Mouse (Mus musculus) G1E-ER4 (cell line): ENCODE measurements around the gene Ecsit. TPM values are rescaled to one million over a fixed set of nuclear protein-coding genes. Genes with fewer than 3 reads are reported as not detected.

Experiments
- GATA1 ChIP-seq: IDR thresholded peaks from one replicate; pipeline ENCODE4 v1.8.0; 2012; ENCODE audit warnings: low read length, inconsistent platforms
- polyA plus RNA-seq: library from polyadenylated mRNA; stranded (reverse); fragments of >175 nt; gene quantifications from 2 replicates; pipeline ENCODE4 v1.2.3, GENCODE M21; 2012

The Ecsit gene
- polyA plus RNA-seq, 1 experiment, result 34.1 TPM

DNA sequence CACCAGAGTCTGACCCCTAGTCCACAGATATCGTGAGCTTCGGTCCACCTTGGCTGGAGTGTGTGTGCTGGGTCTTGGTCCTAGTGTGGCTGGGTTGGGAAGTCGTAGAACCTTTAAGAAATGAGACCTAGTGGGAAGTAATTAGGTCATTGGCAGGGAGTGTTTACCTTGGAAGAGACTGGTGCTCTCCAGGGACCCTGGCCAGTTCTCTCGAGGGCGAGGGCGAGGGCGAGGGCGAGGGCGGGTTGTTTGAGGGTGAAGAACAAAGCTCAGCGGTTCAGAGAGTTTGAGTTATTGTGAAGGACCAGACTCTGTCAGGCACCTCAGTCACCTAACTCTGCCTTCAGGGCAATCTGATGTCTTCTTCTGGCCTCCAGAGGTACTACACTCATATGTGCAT lies 47.4 kb downstream of the Ecsit start:
- no peak for TF ChIP-seq GATA1

DNA sequence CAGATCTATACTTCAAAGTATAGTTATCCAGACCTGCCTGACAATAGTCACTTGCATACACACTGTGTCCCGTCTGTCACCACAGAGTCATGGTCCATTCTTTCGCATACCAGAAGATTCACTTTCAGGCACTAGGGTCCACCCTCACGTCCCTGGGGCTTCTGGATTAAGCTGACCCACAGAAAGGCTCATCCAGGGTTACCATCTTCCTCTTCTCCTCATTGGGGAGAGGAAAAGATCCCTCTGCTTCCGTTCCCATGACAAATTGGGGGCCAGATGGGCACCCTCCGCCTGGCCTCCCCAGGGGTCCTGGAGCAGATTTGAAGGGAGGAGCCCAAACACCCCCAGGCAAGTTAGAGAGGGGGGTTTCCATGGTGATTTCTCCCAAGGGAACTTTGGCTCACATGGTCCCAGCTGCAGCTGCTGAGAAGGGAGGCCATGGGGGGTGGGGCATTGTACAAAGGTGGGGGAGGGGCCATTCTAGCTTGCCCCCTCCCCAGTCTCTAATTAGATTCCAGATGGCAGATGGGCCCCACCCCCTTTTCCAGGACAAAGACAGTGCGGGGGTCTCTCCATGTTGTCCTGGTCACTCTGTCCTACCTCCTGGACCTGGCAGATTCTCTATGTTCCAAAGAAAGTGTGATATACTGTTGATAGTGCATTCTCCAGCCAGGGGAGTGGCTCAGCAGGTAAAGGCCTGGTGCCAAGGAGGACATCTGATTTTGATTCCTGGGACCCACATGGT lies 49.8 kb downstream of the Ecsit start:
- no peak for TF ChIP-seq GATA1

DNA sequence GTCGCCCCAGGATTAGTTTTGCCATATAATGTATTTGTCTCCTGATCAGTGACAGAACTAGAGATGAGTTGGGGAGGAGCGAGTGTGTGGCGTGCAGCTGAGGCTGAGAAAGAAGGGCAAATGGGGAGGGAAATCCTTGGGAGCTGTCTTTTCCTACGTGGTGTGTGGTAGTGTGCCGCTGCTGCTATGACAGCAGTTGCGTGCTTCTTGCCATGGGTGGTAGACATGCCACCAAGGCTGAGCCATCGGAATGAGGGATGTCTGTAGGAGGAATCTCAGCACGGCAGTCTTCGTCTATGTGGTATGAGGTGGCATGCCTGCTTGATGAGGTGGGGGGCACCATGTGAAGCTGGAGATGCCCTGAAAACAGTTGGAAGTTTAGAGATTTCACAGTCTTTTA lies 54.9 kb downstream of the Ecsit start:
- TF ChIP-seq GATA1, result no peak

DNA sequence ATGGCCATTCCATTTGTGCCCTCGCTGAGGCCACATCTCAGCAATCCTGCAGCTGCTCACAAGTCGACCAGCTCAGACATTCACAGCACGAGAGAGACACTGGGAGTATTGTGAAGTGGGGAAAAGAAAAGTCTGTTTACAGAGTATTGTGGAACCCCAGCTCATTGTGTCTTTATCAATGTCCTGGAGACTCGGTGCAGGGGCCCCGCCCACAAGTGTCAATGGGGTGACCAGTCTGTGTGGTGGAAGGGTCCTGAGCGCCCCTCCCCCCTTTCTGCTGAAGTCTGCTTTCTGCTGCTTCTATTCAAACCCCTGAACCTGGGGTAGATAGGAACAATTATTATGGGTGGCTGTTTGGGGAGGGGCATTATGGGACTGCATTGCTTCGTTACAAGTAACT lies 56.8 kb downstream of the Ecsit start:
- no peak for TF ChIP-seq GATA1

DNA sequence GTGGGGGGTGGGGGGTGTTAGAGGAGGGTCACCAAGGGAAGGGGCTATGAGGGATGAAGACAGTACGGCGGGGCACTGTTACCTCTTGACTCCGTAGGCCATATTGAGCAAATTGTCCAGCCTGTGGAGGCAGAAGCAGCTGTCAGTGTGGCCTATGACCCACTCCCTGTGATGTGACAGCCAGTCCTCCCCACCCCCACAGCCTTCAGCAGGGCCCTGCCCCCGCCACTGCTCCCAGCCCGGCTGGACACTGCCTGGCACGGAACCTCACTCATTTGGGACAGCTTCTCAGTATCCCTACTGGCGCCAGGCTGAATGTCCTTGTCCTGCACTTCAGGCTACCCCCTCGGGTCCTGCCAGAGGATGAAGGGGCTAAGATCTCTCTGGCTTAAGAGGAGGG lies 60.6 kb downstream of the Ecsit start:
- TF ChIP-seq GATA1, result no peak

Other genes starting within 250 kb of the Ecsit start
- not detected in 2 replicates for gene Angptl8, start 249.9 kb downstream of the Ecsit start, polyA plus RNA-seq
- 6.5 and 7.2 TPM in 2 replicates for gene Dock6, start 232.8 kb downstream of the Ecsit start, polyA plus RNA-seq
- gene Rab3d, start 167.2 kb downstream of the Ecsit start, polyA plus RNA-seq, result 7.7 and 15.2 TPM in 2 replicates
- gene Ccdc159, start 158.0 kb downstream of the Ecsit start, polyA plus RNA-seq, result 0.17 and 0.31 TPM in 2 replicates
- gene Tmem205, start 157.9 kb downstream of the Ecsit start, polyA plus RNA-seq, result 13.3 and 18.6 TPM in 2 replicates
- 3.6 and 5.0 TPM in 2 replicates for gene Plppr2, start 148.4 kb downstream of the Ecsit start, polyA plus RNA-seq
- 15.1 and 19.9 TPM in 2 replicates for gene Swsap1, start 129.7 kb downstream of the Ecsit start, polyA plus RNA-seq
- 159 and 199 TPM in 2 replicates for gene Epor, start 121.9 kb downstream of the Ecsit start, polyA plus RNA-seq
- gene Rgl3, start 96.0 kb downstream of the Ecsit start, polyA plus RNA-seq, result not detected in 2 replicates
- gene Ccdc151, start 82.8 kb downstream of the Ecsit start, polyA plus RNA-seq, result 0.05 and 0.06 TPM in 2 replicates
- gene Prkcsh, start 82.6 kb downstream of the Ecsit start, polyA plus RNA-seq, result 177 and 197 TPM in 2 replicates
- gene Elavl3, start 33.4 kb downstream of the Ecsit start, polyA plus RNA-seq, result not detected in 2 replicates
- not detected in 2 replicates for gene Gm49318, start 14.2 kb downstream of the Ecsit start, polyA plus RNA-seq
- 17.0 and 20.8 TPM in 2 replicates for gene Zfp653, start 14.1 kb downstream of the Ecsit start, polyA plus RNA-seq
- gene Cnn1, start 13.8 kb upstream of the Ecsit start, polyA plus RNA-seq, result not detected in 2 replicates
- gene Elof1, start 31.7 kb upstream of the Ecsit start, polyA plus RNA-seq, result 67.9 and 125 TPM in 2 replicates
- gene Acp5, start 50.3 kb upstream of the Ecsit start, polyA plus RNA-seq, result 19.9 and 22.9 TPM in 2 replicates
- 87.8 and 135 TPM in 2 replicates for gene Pigyl, start 71.4 kb upstream of the Ecsit start, polyA plus RNA-seq
- not detected in 2 replicates for gene Zfp872, start 102.7 kb upstream of the Ecsit start, polyA plus RNA-seq
- 6.1 and 8.8 TPM in 2 replicates for gene Zfp809, start 140.3 kb upstream of the Ecsit start, polyA plus RNA-seq
- gene Zfp599, start 174.5 kb upstream of the Ecsit start, polyA plus RNA-seq, result 0.09 TPM in 2 replicates
- gene Zfp810, start 222.2 kb upstream of the Ecsit start, polyA plus RNA-seq, result 4.2 and 4.8 TPM in 2 replicates